Mouse (Mus musculus): ENCODE results near the gene Apod. TPM values are rescaled to one million over a fixed set of nuclear protein-coding genes. Genes with fewer than 3 reads are reported as not detected.

The Apod gene
- not detected for total RNA-seq (2023)

GRCm38 (mm10) chr16:31314497-31315233, at the start of gene Apod:
Gene Apod, minus strand, starts transcription at chr16:31314808.

GRCm38 (mm10) chr16:31274674-31275460, 39.7 kb downstream of the Apod start, which contains the start of gene Ppp1r2:
Gene Ppp1r2, minus strand, starts transcription at chr16:31275277.

Other genes starting within 250 kb of the Apod start
- gene Xxylt1, start 233.4 kb downstream of the Apod start, total RNA-seq (2023), result 1 to 10 TPM; 3.1 to 5.3 TPM
- gene Acap2, start 113.6 kb downstream of the Apod start, total RNA-seq (2023), result 10 to 100 TPM; 88.8 to 93.4 TPM
- 10 to 100 TPM; 77.5 to 77.8 TPM for gene Ppp1r2, start 39.5 kb downstream of the Apod start, total RNA-seq (2023)
- 1 to 10 TPM; 1.1 to 2.2 TPM for gene Bdh1, start 107.5 kb upstream of the Apod start, total RNA-seq (2023)